Mouse (Mus musculus): Measurements from ENCODE around the gene Pla2g1b. TPM values are rescaled to one million over a fixed set of nuclear protein-coding genes. Genes with fewer than 3 reads are reported as not detected.
"Not testable (repeated sequence)": the region's sequence is repeated elsewhere in the genome, so short reads cannot be mapped to it uniquely, and the experiment has no call there.

Gene Pla2g1b
- total RNA-seq (2021) = not detected

DNA sequence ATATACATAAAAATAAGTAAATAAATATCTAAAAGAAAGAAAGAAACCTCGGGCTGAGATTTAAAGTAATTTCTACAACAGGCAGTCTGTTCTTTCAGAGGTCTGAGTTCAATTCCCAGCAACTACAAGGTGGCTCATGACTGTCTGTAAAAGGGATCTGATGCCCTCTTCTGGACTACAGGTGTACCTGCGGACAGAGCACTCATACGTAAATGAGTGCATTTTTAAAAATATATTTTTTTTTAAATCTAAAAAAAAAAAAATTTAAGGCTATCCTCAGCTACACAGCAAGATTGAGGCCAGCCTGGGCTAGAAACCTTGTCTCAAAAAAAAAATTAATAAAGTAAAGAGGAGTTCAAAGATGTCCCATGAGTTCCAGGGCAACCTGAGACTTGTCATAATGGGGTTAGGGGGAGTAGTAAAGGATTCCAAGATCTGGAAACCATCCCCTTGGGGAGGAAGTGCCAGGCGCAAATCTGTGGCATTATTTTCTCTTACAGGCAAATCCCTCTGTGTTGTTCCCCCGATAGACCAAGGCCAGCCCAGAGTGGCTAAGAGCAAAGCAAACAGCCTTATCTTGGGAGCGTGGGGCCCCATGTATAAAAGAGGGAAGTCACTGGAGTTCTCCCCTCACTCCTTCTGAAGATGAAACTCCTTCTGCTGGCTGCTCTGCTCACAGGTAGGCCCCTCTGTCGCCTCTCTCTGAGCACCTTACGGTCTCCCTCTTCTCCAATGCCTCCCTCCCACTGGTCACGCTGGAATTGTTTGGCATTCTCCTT is at the start of gene Pla2g1b:
TSS of gene Pla2g1b (plus strand) at position 621 of the 779 bp plus-strand sequence.
- DNase-seq = no peak

DNA sequence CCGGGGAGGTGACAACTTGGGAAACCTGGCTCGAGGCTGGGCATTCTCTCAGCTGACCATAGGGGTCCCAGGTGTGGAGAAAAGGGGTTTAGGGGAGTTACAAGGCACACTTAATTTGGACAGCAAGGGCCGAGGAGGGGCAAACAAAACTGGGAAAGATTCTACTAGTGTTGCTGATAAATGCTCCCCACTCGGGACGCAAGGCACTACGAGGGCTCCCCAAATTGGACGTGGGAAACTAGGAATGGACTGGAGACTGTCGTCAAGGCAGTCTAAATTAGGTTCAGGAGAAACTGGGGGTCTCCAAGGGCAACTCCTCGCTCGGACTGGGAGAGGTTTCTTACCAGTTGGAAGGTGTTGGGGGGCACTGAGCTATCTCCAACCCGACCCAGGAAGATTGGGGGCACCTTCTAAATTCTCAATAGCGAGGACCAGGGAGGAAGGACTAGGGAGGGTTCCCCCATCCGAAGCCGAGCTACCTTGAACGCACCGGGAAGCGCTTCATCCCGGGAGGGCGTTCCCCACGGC is 37.2 kb upstream of the Pla2g1b start:
- DNase-seq = no peak

DNA sequence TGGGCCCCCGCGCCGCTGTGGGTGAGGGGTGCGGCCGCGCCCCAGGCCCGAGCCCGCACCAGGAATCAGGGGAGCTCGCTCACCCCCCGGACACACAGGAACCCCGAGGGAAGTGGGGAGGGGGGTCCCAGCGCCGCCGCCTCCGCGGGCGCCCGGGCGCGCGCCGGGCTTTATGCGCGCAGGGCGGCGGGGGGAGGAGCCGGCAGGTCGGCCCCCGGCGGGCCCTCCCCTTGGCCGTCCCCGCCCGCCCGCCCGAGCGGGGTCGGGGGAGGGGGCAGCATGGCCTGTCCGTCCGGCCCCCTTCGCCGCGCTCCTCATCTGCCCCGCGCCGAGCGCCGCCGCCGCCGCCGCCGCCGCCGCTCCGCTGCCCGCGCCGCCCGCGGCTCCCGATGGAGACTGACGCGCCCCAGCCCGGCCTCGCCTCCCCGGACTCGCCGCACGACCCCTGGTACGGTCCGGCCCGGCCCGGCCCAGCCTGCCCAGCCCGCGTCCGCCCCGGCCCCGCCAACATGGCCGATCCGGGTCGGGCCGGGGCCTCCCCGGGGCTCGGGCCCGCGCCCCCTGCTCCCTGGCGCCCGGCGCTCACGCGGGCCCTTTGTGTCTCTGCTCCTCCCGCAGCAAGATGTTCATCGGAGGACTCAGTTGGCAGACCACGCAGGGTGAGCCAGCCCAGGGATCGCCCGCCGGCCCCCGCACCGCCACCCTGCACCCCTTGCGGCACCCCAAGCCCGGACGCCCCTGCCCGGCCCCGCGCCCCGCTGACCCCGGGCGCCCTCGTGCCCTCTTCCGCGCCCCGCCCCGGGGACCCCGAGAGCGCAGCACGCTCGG is 36.5 kb upstream of the Pla2g1b start, which contains the start of gene Msi1:
TSS of gene Msi1 (plus strand) at position 241 of the 828 bp plus-strand sequence.
- DNase-seq = no peak

DNA sequence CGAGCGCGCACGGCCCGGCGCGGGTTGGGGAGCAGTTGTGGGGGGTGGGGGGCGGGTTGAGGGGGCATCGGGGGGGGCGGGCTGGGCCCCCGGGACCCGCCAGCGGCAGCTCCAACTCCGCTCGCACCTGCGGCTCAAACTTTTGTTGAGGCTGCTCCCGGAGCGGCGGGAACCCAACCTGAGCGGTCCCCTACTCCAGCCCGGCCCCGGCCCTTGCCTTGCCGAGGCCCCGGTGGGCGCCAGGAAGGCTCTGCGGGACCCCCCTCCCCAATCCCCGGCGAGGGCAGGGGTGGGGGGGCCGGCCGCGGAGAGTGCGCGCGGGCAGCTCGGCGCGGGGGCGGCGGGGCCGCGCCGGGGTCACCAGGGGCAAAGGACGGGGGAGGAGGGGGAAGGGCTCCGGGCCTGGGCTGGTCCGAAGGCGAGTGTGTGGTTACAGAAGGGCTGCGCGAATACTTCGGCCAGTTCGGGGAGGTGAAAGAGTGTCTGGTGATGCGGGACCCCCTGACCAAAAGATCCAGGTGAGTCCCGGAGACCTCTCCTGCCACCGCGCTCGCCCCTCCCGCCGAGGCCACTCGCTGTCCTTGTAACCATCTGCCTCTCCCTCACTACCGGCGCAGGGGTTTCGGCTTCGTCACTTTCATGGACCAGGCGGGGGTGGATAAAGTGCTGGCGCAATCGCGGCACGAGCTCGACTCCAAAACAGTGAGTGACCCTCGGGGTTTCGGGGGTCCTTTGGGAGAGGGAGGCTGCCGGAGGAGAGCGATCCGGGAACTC is 35.7 kb upstream of the Pla2g1b start:
- no peak for DNase-seq

DNA sequence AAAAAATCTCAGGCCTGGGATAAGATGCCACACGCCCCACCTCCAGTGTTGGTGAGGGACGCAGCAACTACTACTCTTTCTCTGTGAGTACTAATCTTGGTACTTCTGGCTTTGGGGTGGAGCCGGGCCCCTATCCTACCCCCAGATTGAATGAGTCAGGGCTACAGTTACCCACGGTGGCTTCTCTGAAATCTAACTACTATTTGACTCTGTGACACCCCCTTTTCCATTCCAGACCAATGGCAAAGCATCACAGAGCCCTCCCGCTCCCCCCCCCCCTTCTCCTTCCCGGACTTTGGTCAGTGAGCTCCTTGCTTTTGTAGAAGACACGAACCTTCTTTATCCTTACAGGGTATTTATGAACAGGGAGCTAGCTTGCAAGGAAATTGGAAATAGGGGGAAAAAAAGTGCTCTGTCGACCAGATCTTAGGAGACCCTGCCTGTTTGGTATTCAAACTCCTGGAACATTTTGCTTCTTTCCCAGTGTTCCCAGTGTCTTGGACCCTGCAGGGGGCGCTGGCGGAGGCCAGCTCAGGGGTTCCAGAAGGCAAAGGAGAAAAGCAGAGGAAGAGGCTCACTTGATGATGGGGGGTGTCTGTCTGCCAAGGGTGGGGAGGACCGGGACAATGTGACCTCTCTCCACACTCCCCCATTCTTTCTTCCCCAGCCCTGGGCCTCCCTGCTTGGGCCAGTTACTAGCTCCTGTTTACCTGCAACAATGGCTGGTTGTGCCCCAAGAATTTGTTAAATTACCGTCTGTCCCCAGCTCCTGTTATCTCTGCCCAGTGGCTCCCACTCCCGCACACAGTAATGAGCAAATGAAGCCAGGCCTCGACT is 34.8 kb upstream of the Pla2g1b start:
- DNase-seq = no peak

DNA sequence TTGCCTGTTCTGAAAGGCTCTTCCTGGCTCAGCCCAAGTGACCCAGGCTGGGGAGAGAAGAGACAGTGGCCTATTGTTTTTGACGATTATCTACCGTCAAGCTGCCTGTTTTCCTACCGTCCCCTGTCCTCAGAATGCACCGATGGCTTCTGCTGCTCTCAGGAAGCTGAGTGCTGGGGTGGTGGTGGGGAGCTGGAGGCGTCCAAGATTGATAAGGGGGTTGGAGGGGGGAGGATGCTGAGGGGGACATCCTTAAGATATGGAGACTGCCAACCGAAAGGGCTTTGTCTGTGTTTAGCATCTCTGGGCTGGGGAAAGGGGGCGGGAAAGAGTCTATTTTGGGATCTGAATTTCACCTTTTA is 34.2 kb upstream of the Pla2g1b start:
- no peak for DNase-seq

DNA sequence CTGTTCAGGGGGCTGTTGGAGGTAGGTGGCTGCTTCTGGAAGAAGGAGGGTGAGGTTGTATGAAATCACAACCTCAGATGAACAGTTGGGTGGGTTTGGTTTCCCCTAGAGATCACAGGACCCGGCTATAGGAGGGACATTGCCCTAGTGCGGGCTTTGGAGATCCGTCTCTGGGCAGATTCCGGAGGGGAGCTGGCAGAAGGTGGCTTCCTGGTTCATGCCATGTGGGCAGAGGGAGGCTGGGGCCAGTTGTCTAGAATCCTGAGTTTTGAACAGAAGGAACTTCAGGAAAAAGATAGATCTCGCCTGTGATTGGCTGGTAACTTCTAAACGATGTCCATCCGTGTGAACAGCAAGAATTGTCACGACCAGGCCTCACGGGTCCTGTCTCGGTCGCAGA is 33.7 kb upstream of the Pla2g1b start:
- no peak for DNase-seq

DNA sequence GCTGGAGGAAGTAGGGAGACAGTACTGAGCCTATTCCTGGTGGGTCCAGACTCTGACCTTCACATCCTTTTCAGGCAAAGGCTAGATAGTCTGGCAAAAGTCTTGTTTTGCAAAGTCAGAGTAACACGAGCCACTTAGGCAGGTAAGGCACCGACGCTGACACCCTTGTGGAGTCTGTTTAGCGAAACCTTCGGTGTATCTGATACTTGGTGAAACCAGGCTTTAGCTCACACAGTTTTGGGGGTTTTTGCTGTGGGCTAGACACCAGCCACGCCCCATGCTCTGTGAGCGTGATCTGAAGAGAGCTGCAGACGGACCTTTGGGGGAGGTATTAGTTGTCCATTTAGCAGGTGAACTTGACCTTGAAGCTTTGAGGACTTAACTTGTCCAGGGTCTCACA is 32.9 kb upstream of the Pla2g1b start:
- no peak for DNase-seq

DNA sequence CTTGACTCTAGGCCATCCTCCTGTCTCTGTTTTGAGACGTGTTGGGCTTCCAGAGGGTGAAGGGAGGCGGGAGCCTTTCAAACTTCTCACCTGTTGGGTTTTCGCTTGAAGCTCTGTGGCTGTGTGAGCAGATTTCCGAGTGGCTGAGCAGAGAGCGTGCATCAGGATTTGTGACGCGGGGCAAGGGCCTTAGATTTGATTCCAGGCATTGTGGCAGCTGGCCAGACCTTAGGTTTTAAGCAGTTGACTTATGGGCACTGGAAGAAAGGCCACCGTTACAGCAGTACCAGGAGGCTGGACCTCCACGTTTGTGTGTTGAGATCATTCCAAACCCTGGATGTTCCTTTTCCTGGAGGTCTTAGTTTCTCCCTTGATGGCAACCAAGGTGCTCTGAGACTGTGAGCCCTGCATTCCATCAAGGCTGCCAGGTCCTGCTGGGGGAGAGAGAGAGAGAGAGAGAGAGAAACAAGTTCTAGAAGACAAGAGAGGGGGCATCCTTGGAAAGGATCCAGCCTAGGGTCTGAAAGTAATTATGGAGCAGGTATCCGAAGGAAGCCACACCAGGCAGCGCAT is 31.7 kb upstream of the Pla2g1b start:
- DNase-seq = no peak

DNA sequence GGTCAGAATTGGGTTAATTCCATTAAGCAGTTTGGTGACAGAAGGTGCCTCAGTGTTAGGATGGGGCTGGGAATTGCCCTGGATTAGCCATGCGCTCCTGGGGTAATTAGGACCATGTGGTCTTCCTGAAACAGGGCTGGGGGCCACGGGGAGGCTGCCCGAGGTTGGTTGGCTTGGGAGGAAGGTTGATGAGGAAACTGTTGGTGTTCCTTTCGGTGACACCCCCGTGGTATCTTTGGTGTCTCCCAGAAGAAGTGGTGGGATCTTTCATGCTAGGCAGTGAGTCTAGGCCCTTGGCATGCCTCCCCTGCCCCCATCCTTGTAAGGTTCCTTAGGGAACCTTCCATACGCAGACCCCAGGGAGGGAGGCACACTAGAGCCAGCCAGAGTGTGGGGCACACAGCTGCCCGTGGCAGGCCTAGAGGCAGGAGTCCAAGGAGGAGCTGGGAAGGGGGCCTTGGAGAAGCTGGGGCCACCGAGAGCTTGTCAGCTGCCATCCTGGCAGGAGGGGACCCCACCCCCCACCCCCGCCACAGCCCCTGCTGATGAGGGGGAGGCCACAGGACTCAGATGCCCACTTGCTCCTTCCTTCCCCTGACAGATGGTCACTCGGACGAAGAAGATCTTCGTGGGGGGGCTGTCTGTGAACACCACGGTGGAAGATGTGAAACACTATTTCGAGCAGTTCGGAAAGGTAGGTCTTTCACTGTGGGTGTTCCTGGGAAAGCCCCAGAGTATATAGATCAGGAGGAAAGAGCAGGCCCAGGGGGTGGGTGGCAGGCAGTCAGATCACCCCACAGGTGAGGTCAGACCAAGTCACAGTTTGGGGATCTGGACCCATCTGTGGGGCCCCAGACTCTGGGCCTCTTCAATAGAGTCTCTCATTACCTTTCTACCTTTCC is 31.0 kb upstream of the Pla2g1b start:
- no peak for DNase-seq

DNA sequence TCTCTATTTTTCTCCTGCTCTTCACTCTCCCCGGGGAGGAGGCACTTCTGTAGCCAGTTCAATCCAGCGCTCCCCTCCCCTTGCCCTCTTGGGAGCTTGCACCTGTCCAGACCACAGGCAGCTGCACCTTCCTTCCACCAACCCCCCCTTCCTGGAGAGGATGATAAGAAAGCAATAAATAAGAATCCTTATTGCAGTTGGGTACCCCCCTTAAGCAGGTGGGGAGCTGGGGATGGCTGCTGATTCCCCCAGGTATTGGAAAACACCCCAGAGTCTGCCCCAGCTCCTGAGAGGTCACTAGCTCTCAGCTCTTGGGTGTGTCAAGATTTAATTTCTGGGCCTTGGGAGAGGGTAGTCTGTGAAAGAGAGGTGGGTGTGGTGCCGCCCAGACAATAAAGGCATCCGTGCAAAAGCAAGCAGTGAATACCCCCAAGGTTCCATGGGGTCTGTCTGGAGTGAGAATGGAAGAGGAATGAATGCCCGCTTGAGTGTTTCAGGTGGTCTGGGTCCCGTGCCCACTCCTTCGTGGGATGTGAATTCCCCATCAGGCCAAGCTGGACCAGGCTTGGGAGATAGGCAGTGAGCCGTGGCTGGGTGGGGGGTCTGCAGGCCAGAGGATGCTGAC is 30.2 kb upstream of the Pla2g1b start:
- DNase-seq = no peak

DNA sequence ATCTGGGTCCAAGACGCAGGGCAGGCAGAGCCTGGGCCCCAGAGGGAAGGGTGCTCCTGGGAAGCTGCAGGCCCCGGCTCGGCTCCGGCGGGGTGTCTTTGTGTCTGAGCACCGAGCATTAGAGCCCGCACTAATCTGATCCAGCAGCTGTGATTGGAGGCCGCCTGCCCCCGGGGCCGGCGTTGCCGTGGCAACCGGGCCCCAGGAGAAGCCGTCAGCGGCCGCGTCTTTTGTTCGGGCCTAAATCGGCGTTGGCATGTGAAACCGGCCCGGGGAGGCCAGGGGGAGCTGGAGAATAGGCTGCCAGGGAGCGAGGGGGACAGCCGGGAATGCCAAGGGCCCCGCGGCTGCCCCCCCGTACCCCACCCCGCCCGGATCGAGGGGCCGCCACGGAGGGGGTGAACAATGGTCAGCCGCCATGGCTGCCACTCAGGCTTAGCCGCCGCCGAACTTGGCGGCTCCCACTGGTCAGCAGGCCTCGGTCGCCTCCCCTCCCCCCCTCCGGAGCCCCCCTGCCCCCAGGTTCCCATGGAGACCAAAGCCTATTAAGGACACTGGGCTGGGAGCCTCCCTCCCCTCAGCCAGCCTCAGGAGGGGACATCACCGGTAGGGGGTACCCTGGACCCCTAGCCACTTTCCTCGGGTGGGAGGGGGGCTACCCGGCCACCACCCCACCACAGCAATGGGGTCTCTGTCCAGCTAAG is 29.5 kb upstream of the Pla2g1b start:
- peak; percentile 70 for DNase-seq

DNA sequence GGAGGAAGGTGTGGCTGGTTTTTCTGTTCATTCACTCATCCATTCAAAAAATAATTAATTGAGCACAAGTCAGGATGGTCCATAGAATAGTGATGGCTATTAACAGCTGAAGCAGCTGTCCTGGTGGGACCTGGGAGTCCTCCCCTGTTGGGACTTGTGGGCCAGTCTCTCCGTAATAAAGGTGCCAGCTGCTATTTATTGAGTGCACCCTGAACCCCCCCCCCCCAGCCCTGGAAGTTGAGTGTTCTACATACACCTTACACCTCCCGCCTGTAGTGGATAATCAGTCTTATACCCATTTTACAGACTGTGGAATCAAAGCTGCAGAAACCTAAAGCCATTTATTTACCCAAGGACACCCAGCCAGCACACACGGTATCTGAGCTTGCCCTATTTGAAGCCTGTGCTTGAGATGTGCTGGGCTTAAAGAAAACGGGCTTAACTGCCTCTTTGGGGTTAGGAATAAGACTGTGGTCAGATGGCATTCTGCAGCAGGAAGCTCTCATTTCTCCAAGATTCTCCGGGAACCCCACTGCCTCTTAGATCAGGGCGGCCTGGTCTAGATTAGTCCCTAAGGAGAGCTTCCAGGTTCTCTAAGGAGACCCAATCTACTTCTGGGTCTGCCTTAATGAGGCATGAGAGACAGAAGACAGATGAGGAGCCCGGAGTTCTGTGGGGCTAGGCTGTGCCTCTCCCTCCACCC is 28.7 kb upstream of the Pla2g1b start:
- no peak for DNase-seq

DNA sequence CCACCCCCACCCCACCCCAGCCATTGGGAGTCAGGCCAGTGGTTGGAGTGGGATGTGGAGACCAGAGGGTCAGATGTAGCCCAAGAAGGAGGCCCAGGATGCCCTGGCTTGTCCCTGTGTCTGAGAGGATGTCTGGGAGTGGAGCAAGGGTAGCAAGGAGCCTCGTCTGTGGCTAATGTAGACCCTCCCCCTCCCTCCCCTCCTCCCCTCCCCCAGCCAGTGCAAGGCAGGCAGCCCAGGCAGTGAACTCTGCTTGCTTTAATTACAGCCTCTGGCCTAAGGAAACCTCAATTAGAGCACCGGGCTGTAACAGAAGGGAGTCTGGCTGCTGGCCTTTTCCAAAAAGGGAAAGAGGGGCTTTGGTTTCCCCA is 28.1 kb upstream of the Pla2g1b start:
- no peak for DNase-seq

DNA sequence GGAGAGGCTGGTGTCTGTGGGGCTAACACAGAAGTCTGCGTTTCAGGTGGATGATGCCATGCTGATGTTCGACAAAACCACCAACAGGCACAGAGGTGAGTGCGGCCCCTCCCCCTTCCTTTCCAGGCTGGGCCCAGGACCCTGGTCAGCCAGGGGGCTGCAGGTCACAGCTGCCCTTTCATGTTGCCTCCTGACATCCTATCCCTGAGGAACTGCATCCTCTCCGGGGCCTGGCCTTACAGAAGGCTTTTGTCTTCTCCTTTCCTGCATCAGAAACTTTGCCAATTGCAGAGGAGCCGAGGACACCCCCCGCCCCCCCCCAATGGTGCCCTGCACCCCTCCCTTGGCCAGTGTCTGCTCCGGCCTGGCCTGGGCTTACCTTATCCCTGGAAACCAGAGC is 27.4 kb upstream of the Pla2g1b start:
- DNase-seq = no peak

DNA sequence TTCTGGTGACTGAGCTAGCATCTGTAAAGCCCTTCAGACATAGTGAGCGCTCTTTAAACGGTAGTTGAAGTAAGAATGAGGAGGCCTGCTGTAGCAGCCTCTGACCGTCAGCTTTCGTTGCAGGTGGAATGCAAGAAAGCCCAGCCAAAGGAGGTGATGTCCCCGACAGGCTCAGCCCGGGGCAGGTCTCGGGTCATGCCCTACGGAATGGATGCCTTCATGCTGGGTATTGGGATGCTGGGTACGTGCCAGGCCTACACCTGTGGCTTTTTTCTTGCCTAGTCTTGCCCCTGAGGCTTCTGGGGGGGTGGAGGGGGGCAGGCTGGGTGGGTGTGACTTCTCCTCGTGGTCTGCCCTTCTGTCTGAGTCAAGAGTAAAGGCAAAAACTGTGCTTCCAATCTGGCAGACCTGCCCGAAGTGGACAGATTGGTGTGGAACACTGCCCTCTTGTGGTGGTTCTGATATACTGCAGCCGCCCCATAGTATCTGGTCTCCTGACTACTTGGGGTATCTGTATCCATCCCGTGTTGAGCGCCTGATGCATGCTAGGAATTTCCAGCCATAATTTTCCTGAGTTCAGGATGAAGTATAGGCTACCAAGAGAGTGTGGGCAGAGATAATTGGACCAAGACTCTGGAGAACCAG is 24.7 kb upstream of the Pla2g1b start:
- DNase-seq = peak; percentile 84

DNA sequence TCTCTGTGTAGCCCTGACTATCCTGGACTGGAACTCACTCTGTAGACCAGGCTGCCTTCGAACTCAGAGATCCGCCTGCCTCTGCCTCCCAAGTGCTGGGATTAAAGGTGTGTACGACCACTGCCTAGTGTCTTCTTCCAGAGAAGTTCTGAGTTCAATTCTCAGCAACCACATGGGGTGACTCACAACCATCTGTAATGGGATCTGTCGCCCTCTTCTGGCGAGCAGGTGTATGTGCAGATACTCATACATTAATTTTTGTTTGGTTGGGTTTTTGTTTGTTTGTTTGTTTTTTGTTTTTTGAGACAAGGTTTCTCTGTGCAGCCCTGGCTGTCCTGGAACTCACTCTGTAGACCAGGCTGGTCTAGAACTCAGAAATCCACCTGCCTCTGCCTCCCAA is 23.4 kb upstream of the Pla2g1b start:
- DNase-seq = not testable (repeated sequence)

DNA sequence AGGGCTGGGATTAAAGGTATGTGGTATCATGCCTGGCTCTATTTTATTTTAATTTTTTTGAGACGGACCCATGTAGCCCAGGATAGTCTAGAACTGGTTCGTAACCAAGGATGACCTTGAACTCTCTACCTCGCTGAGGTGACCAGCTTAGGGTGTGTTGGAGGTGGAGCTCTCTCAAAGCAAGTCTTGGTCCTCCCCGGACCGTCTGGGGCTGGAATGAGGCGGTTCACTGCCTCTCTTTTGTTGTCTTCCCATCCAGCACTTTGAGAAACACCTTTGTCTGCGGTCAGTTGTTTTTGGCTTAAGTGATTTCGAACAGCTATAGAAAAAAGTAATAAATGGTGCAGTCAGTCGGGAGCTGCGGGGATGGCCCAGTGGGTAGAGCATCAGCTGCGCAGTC is 21.9 kb upstream of the Pla2g1b start:
- DNase-seq = no peak

Measured in heart, postnatal 4 days (tissue).